Mouse (Mus musculus) ovary, postnatal 36 days (tissue): ENCODE results near the gene Mafb.

Experiments used
- DNase-seq: peaks from one replicate; pipeline ENCODE4 v3.0.0; 2022; ENCODE audit warnings: low spot score, mixed read lengths

The Mafb gene

DNA sequence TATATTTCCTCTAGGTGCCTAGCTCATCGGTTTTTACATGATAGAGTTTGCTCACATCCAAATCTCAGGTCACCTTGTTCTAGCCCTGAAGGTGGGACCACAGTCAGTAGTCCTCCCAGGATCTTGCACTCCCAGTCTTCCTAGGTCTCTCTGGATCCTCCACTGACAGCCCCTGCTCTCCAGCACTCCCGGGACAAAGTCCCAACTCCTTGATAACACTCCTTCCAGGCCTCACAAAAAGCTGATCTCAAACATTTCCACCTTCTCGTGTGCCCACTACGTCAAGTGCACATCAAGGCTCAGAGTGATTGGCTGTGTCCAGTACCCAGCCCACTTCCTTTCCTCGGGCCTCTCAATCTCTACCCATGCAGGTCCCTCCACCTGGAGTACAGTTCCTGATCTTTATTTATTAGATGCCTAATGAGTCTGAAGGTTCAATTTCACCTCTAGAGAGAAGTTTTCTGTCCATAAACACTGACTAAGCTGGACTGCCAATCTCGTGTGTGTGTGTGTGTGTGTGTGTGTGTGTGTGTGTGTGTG, 41.7 kb downstream of the Mafb start:
- DNase-seq: no peak

GRCm38 (mm10) chr2:160321829-160322228, 45.0 kb downstream of the Mafb start:
- no peak for DNase-seq

DNA sequence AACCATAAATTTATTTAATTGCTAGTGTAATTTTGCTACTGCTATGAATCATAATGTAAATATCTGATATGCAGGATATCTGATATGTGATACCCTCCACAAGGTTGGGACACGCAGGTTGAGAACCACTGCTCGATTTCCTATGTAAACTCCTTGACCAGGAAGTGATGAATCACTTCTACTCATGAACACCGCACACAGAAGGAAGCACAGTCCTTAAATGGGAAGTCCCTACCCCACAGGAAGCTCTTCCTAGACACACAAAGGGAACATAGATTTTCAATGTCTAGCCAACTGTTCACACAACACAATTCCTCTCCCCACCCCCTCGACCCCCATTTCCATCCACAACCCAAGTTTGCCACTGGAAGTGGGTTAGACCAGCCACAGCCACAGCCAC, 48.6 kb downstream of the Mafb start:
- no peak for DNase-seq
